Mouse (Mus musculus) kidney, adult 2 months (tissue): ENCODE data around the gene Dmbx1.

Experiments
- CTCF ChIP-seq: fragments of 200-500 bp; conservative IDR thresholded peaks from 2 replicates; pipeline ENCODE4 v1.5.1; 2011; ENCODE audit warnings: low read depth, mild to moderate bottlenecking, control low read depth, low read length, moderate library complexity, mixed read lengths; ENCODE audit not compliant: insufficient read depth, insufficient read length
- POLR2A ChIP-seq: fragments of 200-500 bp; IDR thresholded peaks from one replicate; pipeline ENCODE4 v1.6.1; 2011; ENCODE audit warnings: low read depth, low read length, control low read depth

- no peak for TF ChIP-seq POLR2A
- no peak for TF ChIP-seq CTCF
Observed at GRCm38 (mm10) chr4:115938276-115939160, 1.2 kb downstream of the Dmbx1 start.
